Mouse (Mus musculus): ENCODE measurements around the gene Ctbp2.

DNA sequence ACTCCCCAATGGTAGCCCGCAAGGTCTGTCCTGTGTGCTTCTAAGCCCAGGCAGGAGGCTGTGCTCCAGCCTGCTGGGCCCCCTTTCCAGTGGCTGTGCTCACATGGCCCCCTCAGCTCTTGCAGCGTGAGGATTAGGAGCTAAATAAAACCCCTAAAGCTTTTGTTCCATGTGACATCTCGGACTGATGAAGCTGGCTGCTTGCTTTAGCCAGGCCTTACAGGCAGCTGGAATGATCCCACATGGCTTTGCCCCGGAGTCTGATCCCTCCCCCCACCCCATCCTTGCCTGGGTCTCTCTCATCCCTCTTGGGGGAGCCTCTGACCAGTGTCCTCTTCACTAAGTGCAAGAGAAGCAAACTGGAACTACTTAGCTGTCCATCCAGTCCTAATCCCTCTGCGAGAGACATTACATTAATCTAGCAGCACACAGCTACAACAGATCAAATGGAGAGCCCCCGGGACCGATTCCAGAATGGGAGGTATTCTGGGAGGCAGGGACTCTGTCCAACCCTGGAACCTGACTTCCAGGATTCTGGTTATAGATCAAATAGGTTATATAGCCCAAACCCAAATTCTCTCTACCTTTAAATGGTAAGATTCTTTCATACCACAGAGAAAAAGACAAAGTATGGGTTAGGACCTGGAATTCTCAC lies 108.6 kb downstream of the Ctbp2 start:
- TF ChIP-seq GATA1 (IDR thresholded peaks at IDR 0.05; ENCODE audit: low read length) (no peak), TAL1 (IDR thresholded peaks at IDR 0.05; ENCODE audit: low read length) (no peak)

Measured in erythroblast, embryonic 14.5 days (primary cell).